Mouse (Mus musculus): ENCODE results near the gene Gss.

Gene Gss

GRCm38 (mm10) chr2:155514666-155515065 is 77.9 kb downstream of the Gss start:
- peak; percentile 79 for DNase-seq (ENCODE audit: low spot score)

GRCm38 (mm10) chr2:155513543-155513942 is 79.1 kb downstream of the Gss start:
- DNase-seq (ENCODE audit: low spot score) = no peak

All from testis, postnatal 10 days (tissue).